Comparison of ENCODE assay signal across 8 mouse cellular contexts in the genomic region with DNA sequence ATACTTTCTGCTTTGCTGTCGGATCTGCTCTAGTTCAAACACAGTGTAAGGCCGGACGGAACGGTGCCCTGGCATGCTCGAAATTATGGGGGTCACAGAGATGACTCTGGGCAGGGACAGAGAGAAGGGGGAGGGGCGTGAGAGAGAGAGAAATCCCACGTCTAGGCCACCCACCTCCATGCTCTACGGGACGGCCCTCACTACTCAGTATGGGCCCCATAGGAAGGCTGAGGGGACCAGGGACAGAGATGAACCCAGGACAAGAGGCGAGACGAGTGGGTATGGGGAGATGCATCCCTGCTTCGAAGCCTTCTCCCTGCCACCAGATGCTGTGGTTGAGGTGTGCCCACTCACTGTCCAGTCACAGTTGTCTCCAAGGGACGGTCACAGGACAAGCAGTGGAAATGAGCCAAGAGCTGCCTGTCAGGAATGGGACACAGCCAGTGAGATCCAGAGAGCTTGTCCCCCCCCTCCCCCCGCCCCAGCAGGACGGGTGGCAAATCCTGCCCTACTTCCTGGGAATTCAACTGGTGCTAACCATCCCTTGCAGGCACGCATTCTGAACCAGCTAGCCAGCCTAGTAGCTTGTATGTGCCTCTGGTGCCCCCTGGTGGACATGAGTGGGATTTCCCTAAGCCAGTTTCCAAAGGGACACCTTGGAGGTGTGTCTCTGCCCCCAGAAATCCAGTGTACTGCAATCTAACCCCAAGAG. TPM values are rescaled to one million over a fixed set of nuclear protein-coding genes. Genes with fewer than 3 reads are reported as not detected.
DNase-seq lines count a peak whose midpoint lies in the region; ATAC-seq and TF ChIP-seq lines count a peak whose summit lies in the region.

No protein-coding gene starts in this region.

- DNase-seq in T-cell, adult 2 months (ENCODE audit: low spot score) = peak; percentile 87
- DNase-seq in cerebellum, postnatal 36 days = peak; percentile 95 to 97
- DNase-seq in gastrocnemius, adult 2 months = peak; percentile 94
- peak; percentile 94 for DNase-seq in hindbrain, postnatal 0 days (ENCODE audit: low spot score)
- peak; percentile 91 to 98 for DNase-seq in left cerebral cortex, adult 18-20 months (ENCODE audit: low spot score in 2 of 2)
- DNase-seq in lung, postnatal 4 days = peak; percentile 86 to 93
- DNase-seq in right cerebral cortex, adult 18-20 months = peak; percentile 88
- DNase-seq in urinary bladder, adult 2 months (ENCODE audit: low spot score) = peak; percentile 92

- peak; percentile 94 for TF ChIP-seq CTCF in gastrocnemius, adult 2 months (IDR thresholded peaks at IDR 0.05)
- peak; percentile 98 for TF ChIP-seq CTCF in hindbrain, postnatal 0 days (IDR thresholded peaks at IDR 0.05; ENCODE audit: low read depth)

- intact Hi-C loops in gastrocnemius, adult 2 months (cut with DNase I) = loop anchor here (1.0 to 5.0 kb wide), 2 partner anchors 126 to 218 kb away; no protein-coding TSS in a partner anchor

- peaks cover 9% of the 10 kb centered on the region; the same call in 1 of the 2 replicates for H3K27me3 ChIP-seq in hindbrain, postnatal 0 days (ENCODE audit: insufficient read depth, low read length)

- H3K9me3 ChIP-seq in hindbrain, postnatal 0 days (ENCODE audit: low read length) = no peaks in the 10 kb centered on the region

- no peak overlapping the region for H3K4me3 ChIP-seq in gastrocnemius, adult 2 months
- H3K4me3 ChIP-seq in hindbrain, postnatal 0 days (ENCODE audit: low read length) = no peak overlapping the region

- peak; percentile 48; the same call in 1 of the 2 replicates for ATAC-seq in hindbrain, postnatal 0 days

- no peak overlapping the region for H3K4me2 ChIP-seq in hindbrain, postnatal 0 days (ENCODE audit: low read depth, low read length)

- H3K36me3 ChIP-seq in hindbrain, postnatal 0 days (ENCODE audit: insufficient read depth, low read length) = no peaks in the 10 kb centered on the region

- H3K27ac ChIP-seq in gastrocnemius, adult 2 months = no peak overlapping the region
- no peak overlapping the region for H3K27ac ChIP-seq in hindbrain, postnatal 0 days

- WGBS in hindbrain, postnatal 0 days = 27% methylated on average over 16 of the region's 16 CpGs

- peaks cover 5% of the 10 kb centered on the region; the same call in 1 of the 2 replicates for H3K4me1 ChIP-seq in hindbrain, postnatal 0 days (ENCODE audit: insufficient read depth, low read length)

- H3K9ac ChIP-seq in hindbrain, postnatal 0 days (replicated peaks; ENCODE audit: low read length) = no peak overlapping the region

RNA-seq across cellular contexts. Expression of a gene that starts 11.9 kb away (rescaled TPM):
- total RNA-seq in gastrocnemius, adult 2 months (2021) = 10 to 100 TPM; 38.7 to 50.9 TPM
- 67.9 and 102 TPM in 2 replicates for total RNA-seq in hindbrain, postnatal 0 days (2014; rRNA removed)
- 39.3 and 41.7 TPM in 2 replicates for polyA plus RNA-seq in hindbrain, postnatal 0 days (2015; fragmentation: Nextera tagmentation; extraction: Ambion mirVana)
- total RNA-seq in left cerebral cortex, adult 18-20 months (2021) = 10 to 100 TPM; 27.5 to 32.6 TPM
- 89.8 and 104 TPM in 2 replicates for polyA plus RNA-seq in urinary bladder, adult 2 months (2012; rRNA removed)

RNA-seq across cellular contexts. Expression of a gene that starts 20.3 kb away (rescaled TPM):
- under 1 TPM in 1 of 2 experiments, not detected in 1; 0.06 TPM for total RNA-seq in gastrocnemius, adult 2 months (2021)
- total RNA-seq in hindbrain, postnatal 0 days (2014; rRNA removed) = not detected in 2 replicates
- polyA plus RNA-seq in hindbrain, postnatal 0 days (2015; fragmentation: Nextera tagmentation; extraction: Ambion mirVana) = 0.30 and 0.31 TPM in 2 replicates
- under 1 TPM in 1 of 2 experiments, not detected in 1; 0.05 TPM for total RNA-seq in left cerebral cortex, adult 18-20 months (2021)
- polyA plus RNA-seq in urinary bladder, adult 2 months (2012; rRNA removed) = 0.06 and 0.12 TPM in 2 replicates

RNA-seq across cellular contexts. Expression of a gene that starts 32.9 kb away (rescaled TPM):
- total RNA-seq in gastrocnemius, adult 2 months (2021) = 10 to 100 TPM; 24.3 to 32.0 TPM
- 108 and 117 TPM in 2 replicates for total RNA-seq in hindbrain, postnatal 0 days (2014; rRNA removed)
- 53.0 and 60.5 TPM in 2 replicates for polyA plus RNA-seq in hindbrain, postnatal 0 days (2015; fragmentation: Nextera tagmentation; extraction: Ambion mirVana)
- 100 to 1,000 TPM; 256 to 274 TPM for total RNA-seq in left cerebral cortex, adult 18-20 months (2021)
- polyA plus RNA-seq in urinary bladder, adult 2 months (2012; rRNA removed) = 5.0 and 8.3 TPM in 2 replicates

RNA-seq across cellular contexts. Expression of a gene that starts 48.2 kb away (rescaled TPM):
- 10 to 100 TPM; 14.2 to 15.1 TPM for total RNA-seq in gastrocnemius, adult 2 months (2021)
- 99.7 and 105 TPM in 2 replicates for total RNA-seq in hindbrain, postnatal 0 days (2014; rRNA removed)
- polyA plus RNA-seq in hindbrain, postnatal 0 days (2015; fragmentation: Nextera tagmentation; extraction: Ambion mirVana) = 148 and 150 TPM in 2 replicates
- 10 to 100 TPM; 82.7 to 89.4 TPM for total RNA-seq in left cerebral cortex, adult 18-20 months (2021)
- 154 and 165 TPM in 2 replicates for polyA plus RNA-seq in urinary bladder, adult 2 months (2012; rRNA removed)
